ENCODE assay signal across 8 mouse cellular contexts in the genomic region with DNA sequence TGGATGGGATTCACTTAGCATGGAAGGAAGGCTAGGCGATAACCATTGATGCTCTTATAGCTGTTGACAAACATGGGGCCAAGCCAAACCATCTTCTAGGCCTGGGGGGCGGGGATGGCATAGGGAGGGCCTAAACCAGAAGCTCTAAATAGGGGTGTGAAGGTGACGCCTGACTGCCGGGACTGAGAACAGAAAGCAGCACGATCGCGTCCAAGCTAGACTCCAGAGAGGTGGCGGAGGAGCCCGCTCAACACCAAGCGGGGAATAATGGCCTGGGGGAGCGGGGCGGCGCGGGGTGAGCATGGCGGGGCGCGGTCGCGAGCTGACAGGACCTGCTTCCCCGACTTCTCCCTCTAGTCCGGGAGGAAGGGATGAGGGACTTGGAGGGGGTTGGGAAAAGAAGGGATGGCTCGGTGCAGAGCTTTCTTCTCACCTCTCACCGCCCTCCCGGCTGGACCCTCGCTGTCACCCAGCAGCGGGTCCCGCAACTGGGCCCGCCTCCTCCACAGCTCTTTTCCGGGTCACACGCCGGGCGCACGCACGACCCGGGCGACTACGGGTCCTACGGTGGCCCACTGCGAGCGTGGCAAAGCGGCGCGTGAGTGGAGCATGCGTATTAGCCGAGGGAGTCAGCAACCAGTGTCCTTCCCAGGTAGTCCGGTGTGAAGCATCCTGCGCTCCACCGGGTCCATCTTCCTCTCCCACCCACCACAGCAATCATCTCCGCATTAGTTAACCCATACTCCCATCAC. TPM values are rescaled to one million over a fixed set of nuclear protein-coding genes. Genes with fewer than 3 reads are reported as not detected.
DNase-seq lines count a peak whose midpoint lies in the region; ATAC-seq and TF ChIP-seq lines count a peak whose summit lies in the region.

A gene (minus strand): TSS at position 576 of the 752 bp plus-strand sequence.

- H3K4me1 ChIP-seq in hindbrain, embryonic 11.5 days (replicated peaks; ENCODE audit: control insufficient read depth, insufficient read depth, low read length), result peaks cover 5% of the 10 kb centered on the region; the same call in 1 of the 2 replicates
- peaks cover 19% of the 10 kb centered on the region for H3K4me1 ChIP-seq in lung, embryonic 16.5 days (replicated peaks; ENCODE audit: control insufficient read depth, insufficient read depth, low read length)

- POLR2A ChIA-PET in Patski (lab: Charles Lee), result interaction anchor here (0.6 to 1.9 kb wide), 3 partner anchors 9 to 28 kb away, joined by 3 to 7 read pairs (median 5); a partner anchor contains a TSS

- ATAC-seq in Patski, result no peak
- ATAC-seq in hindbrain, embryonic 11.5 days (ENCODE audit: low FRiP score), result peak; percentile 81
- ATAC-seq in lung, embryonic 16.5 days (ENCODE audit: low read depth), result peak; percentile 52

- TF ChIP-seq CTCF in Patski (IDR thresholded peaks at IDR 0.05), result no peak

- peak within 1 kb of the TSS; percentile 82 for H3K9ac ChIP-seq in hindbrain, embryonic 11.5 days (ENCODE audit: low read depth, low read length)
- peak within 1 kb of the TSS; percentile 76 for H3K9ac ChIP-seq in lung, embryonic 16.5 days (ENCODE audit: low read length)

- WGBS in hindbrain, embryonic 11.5 days, result 2% methylated on average over 42 of the region's 49 CpGs
- WGBS in lung, embryonic 16.5 days, result 5% methylated on average over 40 of the region's 49 CpGs

- H3K36me3 ChIP-seq in hindbrain, embryonic 11.5 days (ENCODE audit: control insufficient read depth, insufficient read depth, low read length), result 0 out of 2 replicates have a peak, but pooled peaks cover 9% of the 10 kb centered on the region
- peaks cover 26% of the 10 kb centered on the region for H3K36me3 ChIP-seq in lung, embryonic 16.5 days (ENCODE audit: control insufficient read depth, insufficient read depth, low read length)

- no peak for DNase-seq in Patski (ENCODE audit: low read depth, low spot score)
- DNase-seq in cerebellum, postnatal 10 days, result peak; percentile 88 to 91
- DNase-seq in frontal cortex, postnatal 25 days (ENCODE audit: low spot score in 2 of 2), result peak; percentile 81 to 83
- peak; percentile 76 for DNase-seq in hindbrain, embryonic 11.5 days (ENCODE audit: low spot score)
- DNase-seq in layer of hippocampus, adult 9-11 months, result peak; percentile 89
- DNase-seq in ovary, adult 18-20 months (ENCODE audit: low spot score), result peak; percentile 66
- DNase-seq in thymus, postnatal 25 days, result peak; percentile 36

- no peaks in the 10 kb centered on the region for H3K27me3 ChIP-seq in Patski
- H3K27me3 ChIP-seq in hindbrain, embryonic 11.5 days (ENCODE audit: control insufficient read depth, insufficient read depth, low read length), result peaks cover 5% of the 10 kb centered on the region; the same call in 1 of the 2 replicates
- no peaks in the 10 kb centered on the region; the same call in 1 of the 2 replicates for H3K27me3 ChIP-seq in lung, embryonic 16.5 days (ENCODE audit: control insufficient read depth, insufficient read depth, low read depth, low read length)

- CTCF ChIA-PET in Patski (lab: Charles Lee), result interaction anchor here (1.8 kb wide), 1 partner anchor 21 kb away, joined by 4 read pairs; no protein-coding TSS in a partner anchor

- no peak within 1 kb of the TSS for H3K27ac ChIP-seq in hindbrain, embryonic 11.5 days (ENCODE audit: low read depth, low read length)
- no peak within 1 kb of the TSS for H3K27ac ChIP-seq in lung, embryonic 16.5 days (ENCODE audit: low read length)

- no peaks in the 10 kb centered on the region for H3K9me3 ChIP-seq in hindbrain, embryonic 11.5 days (ENCODE audit: control insufficient read depth, low read length)
- H3K9me3 ChIP-seq in lung, embryonic 16.5 days (ENCODE audit: control insufficient read depth, low read length), result no peaks in the 10 kb centered on the region

- peak within 1 kb of the TSS; percentile 62 for H3K4me3 ChIP-seq in hindbrain, embryonic 11.5 days (ENCODE audit: low read depth, low read length)
- peak within 1 kb of the TSS; percentile 60 for H3K4me3 ChIP-seq in lung, embryonic 16.5 days (ENCODE audit: low read length)

- H3K4me2 ChIP-seq in hindbrain, embryonic 11.5 days (replicated peaks; ENCODE audit: low read depth, low read length), result peak within 1 kb of the TSS; percentile 89
- H3K4me2 ChIP-seq in lung, embryonic 16.5 days (ENCODE audit: low read depth, low read length), result peak within 1 kb of the TSS; percentile 90

- in situ Hi-C loops in Patski (cut with MboI; ENCODE audit: low pct_unique_long_range_greater_than_20kb), result no loop called here

RNA-seq across cellular contexts. Expression of the gene that starts here (rescaled TPM):
- 34.3 TPM for polyA plus RNA-seq in Patski (2021)
- polyA plus RNA-seq in hindbrain, embryonic 11.5 days (2014; fragmentation: Nextera tagmentation; extraction: Ambion mirVana), result 4.7 and 4.8 TPM in 2 replicates
- 4.0 and 4.1 TPM in 2 replicates for polyA plus RNA-seq in lung, embryonic 16.5 days (2015; fragmentation: Nextera tagmentation; extraction: Ambion mirVana)
